Mouse (Mus musculus) gastrocnemius, postnatal 36 days (tissue): ENCODE data around the gene Tnn. TPM values are rescaled to one million over a fixed set of nuclear protein-coding genes. Genes with fewer than 3 reads are reported as not detected.

ENCODE experiments used
- DNase-seq, 2 experiments: peaks; one replicate each; pipeline ENCODE4 v3.0.0; 2022
- intact Hi-C: fragments of 180-260 bp; cut with DNase I; formaldehyde crosslinking; loops from one replicate; pipeline ENCODE4 v1.15.1; 2025
- total RNA-seq, 2 experiments: library from RNA; stranded (reverse); gene quantifications; 2 replicates each; pipeline ENCODE4 v1.2.3; 2021

Gene Tnn
- total RNA-seq, 2 experiments from 2014 or later, result not detected

GRCm38 (mm10) chr1:160046786-160047185, 106.6 kb downstream of the Tnn start:
- intact Hi-C loops, result no loop called here

GRCm38 (mm10) chr1:160045971-160046370, 107.4 kb downstream of the Tnn start:
- no peak for DNase-seq
- intact Hi-C loops, result no loop called here

More at GRCm38 (mm10) chr1:160046786-160047185, 106.6 kb downstream of the Tnn start:
- DNase-seq, result no peak

GRCm38 (mm10) chr1:160045056-160045715, 108.2 kb downstream of the Tnn start:
- intact Hi-C loops, result no loop called here
- no peak for DNase-seq

- DNase-seq, result peak; percentile 65 to 77
- intact Hi-C loops, result no loop called here
Measured at GRCm38 (mm10) chr1:160044237-160045021, 109.0 kb downstream of the Tnn start, which contains the start of gene 4930523C07Rik. Gene 4930523C07Rik (plus strand): TSS chr1:160044382.

GRCm38 (mm10) chr1:160043271-160043975, 110.0 kb downstream of the Tnn start:
- intact Hi-C loops, result no loop called here

GRCm38 (mm10) chr1:160042351-160042750, 111.0 kb downstream of the Tnn start:
- intact Hi-C loops, result no loop called here
- DNase-seq, result no peak

More at GRCm38 (mm10) chr1:160043271-160043975, 110.0 kb downstream of the Tnn start:
- DNase-seq, result no peak

- DNase-seq, result no peak
- intact Hi-C loops, result no loop called here
Measured at GRCm38 (mm10) chr1:160041264-160041775, 112.1 kb downstream of the Tnn start.

- intact Hi-C loops, result no loop called here
- no peak for DNase-seq
Measured at GRCm38 (mm10) chr1:160039951-160040645, 113.3 kb downstream of the Tnn start.

- no peak for DNase-seq
- intact Hi-C loops, result no loop called here
Measured at GRCm38 (mm10) chr1:160036996-160037521, 116.3 kb downstream of the Tnn start.

- intact Hi-C loops, result no loop called here
- DNase-seq, result no peak
Measured at GRCm38 (mm10) chr1:160035561-160035960, 117.8 kb downstream of the Tnn start.

Other genes with a start within 250 kb of the Tnn start
- gene 4930523C07Rik, start 109.2 kb downstream of the Tnn start, total RNA-seq, result 1 to 10 TPM; 5.1 to 5.7 TPM
- 10 to 100 TPM; 70.9 to 75.9 TPM for gene Mrps14, start 41.6 kb upstream of the Tnn start, total RNA-seq
- 10 to 100 TPM; 43.8 to 49.1 TPM for gene Cacybp, start 59.3 kb upstream of the Tnn start, total RNA-seq